Mouse (Mus musculus) regulatory T cell (primary cell): Measurements from ENCODE around the gene Ffar3.

Experiments
- in situ Hi-C: fragments of 300-600 bp; cut with MboI, MseI; formaldehyde crosslinking; loops from one replicate; pipeline ENCODE4 v1.15.1; 2025; ENCODE audit warnings: high pct_unique_total_duplicates

Ffar3 gene

DNA sequence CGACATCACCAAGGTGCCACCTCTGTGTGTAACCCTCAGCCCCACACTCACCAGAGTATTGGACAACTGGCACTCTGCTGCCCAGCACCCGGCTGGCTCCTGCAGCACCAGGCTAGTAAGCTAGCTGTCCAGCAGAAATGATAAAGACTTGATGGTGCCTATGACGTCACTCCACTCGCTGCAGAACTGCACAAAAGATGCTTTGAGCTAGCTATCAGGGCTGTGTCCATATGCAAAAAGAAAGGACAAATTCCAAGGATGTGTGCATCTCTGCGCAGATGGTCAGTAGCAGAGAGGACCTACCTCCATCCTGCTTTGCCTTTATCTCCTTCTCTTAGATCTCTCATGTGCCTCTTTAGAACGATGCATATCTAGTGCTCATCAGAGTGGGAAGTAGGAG is at the start of gene Ffar3:
Gene Ffar3 (minus strand): TSS at position 101 of the 400 bp plus-strand sequence.
- in situ Hi-C loops, result no loop called here

DNA sequence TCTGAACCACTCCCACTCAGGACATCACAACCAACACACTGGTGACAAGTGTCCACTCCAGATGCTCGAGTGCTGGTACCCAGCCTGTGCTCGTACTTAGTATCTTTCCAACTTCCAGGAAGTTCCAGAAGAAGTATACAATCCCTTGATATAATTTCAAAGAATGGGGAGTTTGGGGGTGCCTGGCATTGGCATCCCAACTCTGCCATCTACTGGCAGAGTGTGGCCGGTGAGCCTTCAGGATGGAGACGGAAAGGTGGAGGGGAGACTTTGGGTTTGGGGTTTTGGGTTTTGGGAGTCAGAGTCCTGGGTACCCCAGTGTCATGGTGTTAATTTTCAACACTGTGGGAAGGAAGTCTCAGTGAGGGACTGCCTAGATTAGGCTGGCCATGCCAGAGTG is 48.1 kb upstream of the Ffar3 start:
- in situ Hi-C loops, result no loop called here

DNA sequence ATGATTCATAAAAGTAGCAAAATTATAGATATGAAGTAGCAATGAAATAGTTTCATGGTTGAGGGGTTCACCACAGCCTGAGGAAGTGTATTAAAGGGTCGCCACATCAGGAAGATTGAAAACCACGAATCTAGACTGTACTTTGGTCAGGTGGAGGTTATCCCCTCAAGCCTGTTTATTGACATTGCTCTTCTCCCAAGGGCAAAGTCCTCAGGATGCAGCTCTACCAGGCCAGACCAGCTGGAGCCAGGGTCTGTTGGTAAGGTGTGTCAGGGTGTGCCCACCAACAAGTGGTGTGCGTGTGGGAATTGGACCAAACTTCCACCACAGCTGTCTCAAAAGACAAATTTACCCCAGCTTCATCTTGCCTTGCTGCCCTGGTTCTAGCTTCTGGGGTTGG is 39.2 kb upstream of the Ffar3 start:
- in situ Hi-C loops, result no loop called here

DNA sequence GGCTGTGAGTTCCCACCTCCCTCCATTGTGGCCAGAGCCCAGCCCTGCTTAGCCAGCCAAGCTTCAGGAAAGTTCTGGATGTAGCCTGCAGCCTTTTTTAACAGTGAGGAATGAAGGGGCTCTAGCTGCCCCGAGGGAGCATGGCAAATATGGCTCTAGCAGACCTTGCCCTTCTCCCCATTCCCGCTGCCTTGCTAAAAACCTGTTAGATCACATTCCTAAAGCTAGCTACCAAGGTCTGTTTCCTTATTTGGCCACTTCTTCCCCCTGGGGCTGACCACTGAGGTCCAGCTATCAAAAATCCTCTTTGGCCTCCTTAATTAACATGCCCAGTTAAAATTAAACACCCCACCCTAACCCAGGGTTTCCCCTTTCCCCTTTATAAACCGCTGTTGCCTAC is 36.5 kb upstream of the Ffar3 start:
- in situ Hi-C loops, result no loop called here

DNA sequence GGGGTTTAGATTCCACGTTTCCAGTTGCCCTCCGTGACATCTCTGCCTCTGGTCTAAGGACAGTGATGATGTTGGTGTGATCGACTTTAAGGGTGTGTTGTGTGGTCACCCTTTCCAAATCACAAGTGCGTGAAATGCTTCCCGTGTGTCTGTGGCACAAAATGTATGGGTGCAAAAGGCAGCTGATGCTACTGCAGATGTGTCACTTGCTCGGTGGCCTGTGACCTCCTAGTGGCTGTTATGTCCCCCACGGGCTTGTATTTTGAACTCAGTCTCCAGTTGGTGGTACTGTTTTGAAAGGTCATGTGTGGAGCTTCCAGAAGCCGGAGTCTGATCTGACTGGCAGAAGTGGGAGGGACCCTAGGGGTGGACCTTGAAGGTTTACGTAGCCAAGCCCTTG is 35.8 kb upstream of the Ffar3 start:
- in situ Hi-C loops, result no loop called here

DNA sequence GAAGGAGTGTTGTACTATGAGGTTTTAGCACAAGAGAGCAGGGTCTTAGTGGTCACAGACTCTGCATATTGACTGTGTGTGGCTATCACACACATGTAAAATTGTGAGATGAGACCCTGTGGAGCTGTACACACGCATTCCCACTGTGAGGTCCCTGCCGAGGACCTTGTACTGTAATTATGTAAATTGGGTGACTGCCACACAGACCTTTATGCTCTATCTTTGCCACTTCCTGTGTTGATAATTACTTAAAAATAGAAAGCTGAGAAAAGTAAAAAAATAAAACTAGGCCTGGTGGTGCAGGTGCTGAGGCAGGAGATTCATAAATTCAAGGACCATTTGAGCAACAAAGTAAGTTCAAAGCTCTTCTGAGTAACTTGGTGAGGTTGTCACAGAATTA is 34.7 kb upstream of the Ffar3 start:
- in situ Hi-C loops, result no loop called here

DNA sequence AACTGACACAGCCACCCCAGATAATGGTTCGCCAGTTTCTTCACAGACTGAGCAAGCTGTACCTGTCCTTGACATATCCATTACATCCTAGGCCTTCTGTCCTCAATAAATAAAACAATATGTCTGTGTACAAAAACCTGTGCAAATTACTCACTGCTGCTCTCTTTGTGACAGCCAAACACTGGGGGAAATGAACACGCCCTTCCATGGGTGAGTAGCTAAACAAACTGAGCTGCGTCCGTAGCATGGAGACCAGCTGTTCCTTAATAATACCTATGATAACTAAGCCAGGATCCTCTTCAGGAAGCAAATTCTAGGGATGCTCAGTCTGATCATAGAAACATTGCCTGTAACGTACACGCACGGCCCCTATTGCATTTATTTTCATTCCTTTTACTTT is 32.8 kb upstream of the Ffar3 start:
- in situ Hi-C loops, result no loop called here

DNA sequence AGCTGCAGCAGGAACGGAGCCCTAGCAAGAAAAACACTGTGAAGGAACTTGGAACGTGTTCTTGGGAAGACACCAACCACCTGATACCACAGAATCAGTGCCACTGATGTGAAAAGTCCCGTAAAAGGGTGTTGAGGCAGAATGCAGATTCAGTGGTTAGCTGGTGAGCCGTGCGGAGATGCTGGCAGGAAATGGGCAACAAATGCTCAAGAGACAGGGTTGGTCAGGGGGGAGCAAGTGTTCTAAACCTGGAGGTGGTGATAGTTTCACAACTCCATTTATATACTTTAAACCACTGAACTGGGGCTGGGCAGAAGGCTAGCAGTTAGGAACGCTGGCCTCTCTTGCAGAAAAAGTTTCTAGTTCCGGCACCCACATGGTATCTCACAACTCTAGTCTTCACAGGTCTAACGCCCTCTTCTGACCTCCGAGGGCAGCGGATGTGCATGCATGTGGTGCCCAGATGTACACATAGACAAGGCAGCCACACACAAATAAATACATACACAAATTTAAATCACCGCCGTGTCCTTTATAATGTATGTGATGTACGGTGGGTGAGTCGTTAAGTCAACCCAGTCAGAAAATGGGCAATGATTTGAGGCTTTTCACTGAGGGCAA is 31.7 kb upstream of the Ffar3 start:
- in situ Hi-C loops, result no loop called here

DNA sequence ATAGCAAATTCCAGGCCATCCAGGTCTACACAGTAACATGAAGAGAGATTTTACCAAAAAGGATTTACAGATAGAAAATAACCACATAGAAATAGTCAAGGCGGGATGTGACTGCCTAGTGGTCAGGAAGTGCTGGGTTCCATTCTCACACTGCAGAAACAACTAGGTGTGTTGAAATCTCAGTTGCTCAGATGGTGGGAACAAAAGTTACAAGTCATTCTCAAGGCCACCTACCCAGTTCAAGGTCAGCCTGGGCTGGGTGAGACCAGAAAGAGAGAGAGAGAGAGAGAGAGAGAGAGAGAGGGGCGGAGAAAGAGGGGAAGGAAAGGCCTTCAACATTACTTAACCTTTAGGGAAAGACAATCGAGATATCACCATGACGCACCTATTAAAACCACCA is 30.9 kb upstream of the Ffar3 start:
- in situ Hi-C loops, result no loop called here

DNA sequence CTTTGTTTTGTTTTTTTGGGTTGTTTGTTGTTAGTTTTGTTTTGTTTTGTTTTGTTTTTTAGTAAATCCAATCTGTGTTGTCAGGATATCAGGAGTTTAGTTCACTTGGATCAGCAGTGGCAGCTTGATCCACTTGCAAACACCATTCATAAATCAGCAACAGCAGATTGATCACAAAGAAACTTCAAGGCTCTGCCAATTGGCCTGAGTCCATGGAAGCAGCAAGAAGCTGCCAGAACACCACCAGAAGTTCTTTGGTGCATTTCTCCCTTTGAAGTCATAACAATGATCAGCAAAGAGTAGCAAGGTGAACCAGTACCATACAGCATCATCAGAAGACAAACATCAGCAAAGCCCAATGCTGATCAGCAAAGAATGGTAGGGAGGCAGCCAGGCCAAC is 28.1 kb upstream of the Ffar3 start:
- in situ Hi-C loops, result no loop called here

DNA sequence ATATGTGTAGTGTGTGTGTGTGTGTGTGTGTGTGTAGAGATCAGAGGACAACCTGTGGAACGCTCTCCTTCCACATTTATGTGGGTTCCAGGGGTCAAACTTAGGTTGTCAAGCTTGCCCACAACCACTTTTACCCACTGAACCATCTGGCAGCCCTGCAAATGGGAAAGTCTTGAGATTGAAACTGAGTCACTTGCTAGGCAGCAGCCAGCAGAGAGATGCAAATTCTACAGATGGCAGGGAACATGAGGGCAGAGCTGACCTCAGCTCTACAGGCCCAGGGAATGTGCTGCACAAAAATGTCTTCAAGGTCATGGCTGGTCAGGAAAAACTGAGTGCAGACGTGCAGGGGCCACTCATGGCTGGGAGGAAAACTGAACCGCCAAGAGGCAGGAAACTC is 25.4 kb upstream of the Ffar3 start:
- in situ Hi-C loops, result no loop called here

DNA sequence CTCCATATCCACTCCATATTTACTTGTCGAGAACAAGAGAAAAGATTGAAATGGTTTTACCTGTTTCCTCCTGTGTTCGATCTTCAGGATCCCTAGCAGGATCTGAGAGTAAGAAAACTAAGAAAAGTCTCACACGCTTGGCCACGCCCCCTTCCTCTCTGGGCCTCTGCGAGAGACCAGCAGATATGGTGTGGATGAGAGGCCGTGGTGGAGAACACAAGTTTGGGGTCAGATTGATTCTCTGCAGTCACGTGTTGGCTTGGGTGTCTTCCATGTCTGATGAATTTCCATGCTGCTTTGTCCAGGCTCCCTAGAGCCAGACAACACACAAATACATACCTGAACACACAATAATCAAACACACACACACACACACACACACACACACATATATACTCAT is 24.2 kb upstream of the Ffar3 start, which contains the start of gene Cd22:
Gene Cd22 (minus strand): TSS at position 167 of the 400 bp plus-strand sequence.
- in situ Hi-C loops, result no loop called here

DNA sequence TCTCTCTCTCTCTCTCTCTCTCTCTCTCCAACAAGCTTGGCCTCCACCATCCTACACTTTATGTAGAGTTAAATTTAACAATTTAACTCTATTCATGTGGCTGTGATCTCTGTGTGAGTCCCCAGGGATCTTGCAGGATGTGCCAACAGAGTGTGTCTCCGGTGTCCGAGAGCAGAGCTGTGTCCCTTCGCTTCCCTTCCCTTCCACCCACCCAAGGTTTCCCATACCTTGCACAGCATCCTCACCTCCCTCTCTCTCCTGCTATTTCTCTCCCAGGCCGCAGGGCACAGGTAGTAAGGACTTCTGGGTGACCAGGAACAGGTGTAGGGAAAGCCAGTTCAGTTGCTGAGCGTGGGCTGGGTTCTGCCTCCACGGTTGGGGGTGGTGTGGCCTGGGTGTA is 23.0 kb upstream of the Ffar3 start:
- in situ Hi-C loops, result no loop called here

DNA sequence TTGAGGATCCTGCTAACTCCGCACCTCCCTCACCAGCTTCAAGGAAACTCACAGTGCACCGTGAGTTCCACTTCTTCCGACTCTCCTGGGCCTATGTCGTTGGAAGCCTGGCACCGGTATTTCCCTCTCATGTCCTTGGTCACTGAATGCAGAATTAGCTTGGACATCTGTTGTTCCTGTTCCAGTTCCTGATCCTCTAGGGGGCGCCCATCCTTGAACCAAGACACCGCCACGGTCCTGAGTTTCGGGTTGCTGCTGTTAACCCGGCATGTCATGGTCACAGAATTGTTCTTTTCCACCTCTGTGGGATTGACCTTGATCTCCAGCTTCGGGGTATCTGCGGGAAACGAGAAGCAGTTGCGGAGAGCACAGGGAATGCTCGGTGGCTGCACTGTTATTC is 17.1 kb upstream of the Ffar3 start:
- in situ Hi-C loops, result no loop called here

DNA sequence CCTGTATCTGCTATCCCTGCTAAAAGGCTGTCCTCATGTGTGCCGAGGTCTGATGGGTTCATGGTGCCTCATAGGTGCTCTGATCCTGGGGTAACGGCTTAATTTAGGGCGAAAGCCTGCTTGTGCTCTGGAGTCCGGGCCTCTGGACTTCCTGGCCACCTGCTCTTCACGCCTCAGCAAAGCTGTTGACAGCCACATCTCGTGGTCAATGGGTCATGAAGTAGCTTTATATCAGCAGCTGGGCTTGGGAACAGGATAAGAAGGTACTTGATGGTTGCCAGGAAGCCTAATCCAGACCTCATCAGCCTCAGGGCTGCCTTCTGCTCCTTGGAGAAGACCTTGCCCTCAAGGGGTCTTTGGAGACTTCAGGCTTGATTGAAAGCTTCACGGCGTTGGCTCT is 7.4 kb upstream of the Ffar3 start:
- in situ Hi-C loops, result no loop called here

DNA sequence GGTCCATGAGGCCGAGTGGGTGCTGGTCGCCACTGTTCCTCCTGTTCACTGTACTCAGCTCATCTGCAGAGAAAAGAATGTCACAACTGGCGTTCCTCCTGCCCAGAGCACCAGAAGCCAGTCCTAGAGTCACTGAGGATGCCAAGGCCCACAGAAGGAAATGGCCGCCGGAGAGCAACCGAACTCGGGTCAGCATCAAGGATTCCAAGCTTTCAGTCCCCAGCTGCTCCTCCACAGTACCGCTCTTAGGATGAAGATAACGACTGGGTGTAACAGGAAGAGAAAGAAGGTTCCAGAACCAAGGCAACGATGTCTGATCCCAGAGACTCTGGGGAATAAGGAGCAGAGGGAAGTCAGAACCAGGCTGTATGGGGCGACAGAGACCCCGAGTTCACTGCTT is 5.5 kb upstream of the Ffar3 start, which contains the start of gene Ffar1:
Gene Ffar1 (minus strand): TSS at position 101 of the 400 bp plus-strand sequence.
- in situ Hi-C loops, result no loop called here

DNA sequence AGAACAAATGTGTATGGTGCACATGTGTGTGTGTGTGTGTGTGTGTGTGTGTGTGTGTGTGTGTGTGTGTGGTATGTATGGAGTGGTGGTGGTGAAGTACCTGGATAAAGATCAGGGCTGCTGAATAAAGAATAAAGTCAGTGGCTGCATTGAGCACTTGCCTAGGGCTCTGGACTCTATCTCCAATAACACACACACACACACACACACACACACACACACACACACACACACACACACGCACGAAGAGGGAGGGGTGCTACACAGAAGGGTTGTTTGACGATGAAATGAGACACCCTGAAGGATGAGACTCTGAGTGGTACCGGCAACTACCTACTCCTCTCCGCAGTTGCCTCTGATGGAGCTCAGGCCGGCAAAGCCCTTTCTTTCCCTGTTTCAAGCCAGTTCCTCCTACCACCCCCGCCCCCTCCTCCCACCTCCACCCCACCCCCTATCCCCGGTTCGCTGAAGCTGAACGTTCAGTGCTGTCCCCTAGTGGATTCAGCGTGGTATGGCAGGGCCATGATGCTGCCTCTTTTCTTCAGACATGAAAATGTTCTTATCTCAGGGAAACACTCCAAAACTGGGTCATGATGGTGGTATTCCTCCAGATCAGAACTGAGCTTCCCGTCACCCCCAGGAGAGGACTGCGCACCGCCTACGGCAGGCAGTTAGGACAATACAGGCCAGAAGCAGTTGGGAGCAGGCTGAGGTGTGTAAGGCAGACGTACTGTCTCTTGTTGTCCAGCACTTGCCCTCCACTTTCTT is 3.8 kb upstream of the Ffar3 start:
- in situ Hi-C loops, result no loop called here

DNA sequence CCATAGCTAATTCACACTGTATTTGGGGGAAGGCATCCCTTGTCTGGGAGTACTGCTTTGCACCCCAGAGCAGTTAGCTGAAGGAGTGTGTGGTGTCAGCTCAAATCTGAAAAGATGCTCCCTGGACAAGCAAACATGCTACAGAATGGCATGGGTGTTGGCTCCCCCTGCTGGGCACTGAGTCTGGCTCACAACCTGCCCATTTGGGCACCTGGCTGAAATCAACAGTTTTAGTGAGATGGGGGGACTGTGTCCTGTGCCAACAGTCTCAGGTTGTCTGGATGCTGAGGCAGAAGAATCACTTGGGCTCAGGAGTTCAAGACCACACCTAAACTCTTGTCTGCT is 3.3 kb upstream of the Ffar3 start:
- in situ Hi-C loops, result no loop called here

DNA sequence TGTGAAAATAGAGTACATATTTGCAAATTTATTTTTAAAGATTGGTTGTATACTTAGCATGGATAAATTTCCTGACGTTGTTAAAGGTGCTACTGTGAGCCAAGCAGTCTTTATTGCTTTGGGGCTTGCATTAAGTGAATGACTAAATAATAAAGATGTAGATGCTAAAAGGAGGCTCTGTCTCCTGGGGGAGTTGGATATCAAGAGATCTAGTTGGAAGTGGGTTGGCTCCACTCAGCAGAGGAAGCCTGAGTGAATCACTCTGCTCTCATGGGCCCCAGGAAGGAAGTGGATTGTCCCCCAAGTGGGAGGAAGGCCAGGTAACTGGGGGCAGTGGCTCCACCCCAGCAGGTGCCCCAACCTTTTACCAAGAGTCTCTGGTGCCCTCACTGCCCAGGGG is 1.8 kb upstream of the Ffar3 start:
- in situ Hi-C loops, result no loop called here

DNA sequence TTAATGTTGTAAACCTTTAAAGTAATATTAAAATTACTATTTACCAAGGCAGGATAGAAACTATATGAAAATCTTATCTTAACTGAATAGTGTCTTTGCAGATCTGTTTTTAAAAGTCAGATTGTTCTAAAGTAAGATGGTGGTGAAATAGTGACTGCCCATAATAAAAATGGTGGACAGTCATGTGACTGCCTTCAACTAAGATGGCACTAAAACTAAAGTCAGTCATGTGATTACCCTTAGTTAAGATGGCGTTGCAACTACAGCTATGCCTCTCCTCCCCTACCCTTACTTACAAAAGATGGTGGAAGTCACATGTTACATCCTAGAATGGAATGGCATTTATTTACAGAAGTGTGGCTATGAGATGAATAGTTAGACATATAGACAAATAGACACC is 4.6 kb downstream of the Ffar3 start:
- in situ Hi-C loops, result no loop called here

DNA sequence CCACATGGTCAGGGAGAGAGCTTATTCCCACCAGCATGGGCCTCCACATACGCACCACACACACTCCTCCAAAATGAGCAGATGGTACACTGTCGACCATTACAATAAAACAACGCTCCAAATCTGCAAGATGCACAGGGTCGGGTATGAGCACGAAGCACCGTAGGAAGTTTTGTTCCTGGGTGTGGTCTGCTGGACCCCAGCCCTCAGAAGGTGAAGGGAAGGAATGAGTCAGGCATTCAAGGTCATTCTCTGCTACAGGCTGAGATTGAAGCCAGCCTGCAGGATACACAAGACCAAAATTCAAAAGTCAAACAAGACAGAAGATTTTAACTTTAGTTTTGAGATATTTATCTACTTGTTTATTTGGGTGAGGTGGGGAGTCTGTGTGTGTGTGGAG is 8.0 kb downstream of the Ffar3 start:
- in situ Hi-C loops, result no loop called here

DNA sequence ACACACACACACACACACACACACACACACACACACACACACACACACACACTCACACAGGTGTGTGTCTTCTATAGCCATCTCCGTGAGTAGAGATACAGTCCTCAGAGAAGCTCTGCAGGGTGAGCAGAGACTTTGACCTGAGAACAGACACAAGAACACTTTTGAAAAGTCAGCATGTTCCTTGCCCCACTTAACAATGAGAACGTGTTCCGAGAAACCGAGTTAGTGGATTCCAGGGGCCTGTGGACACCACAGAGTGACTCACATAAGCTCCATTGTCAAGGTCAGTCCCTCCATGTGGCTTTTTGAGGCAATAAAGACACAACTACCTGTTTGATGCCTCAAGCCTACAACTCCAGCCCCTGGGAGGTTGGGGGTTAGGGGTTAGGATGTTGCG is 8.6 kb downstream of the Ffar3 start:
- in situ Hi-C loops, result no loop called here

DNA sequence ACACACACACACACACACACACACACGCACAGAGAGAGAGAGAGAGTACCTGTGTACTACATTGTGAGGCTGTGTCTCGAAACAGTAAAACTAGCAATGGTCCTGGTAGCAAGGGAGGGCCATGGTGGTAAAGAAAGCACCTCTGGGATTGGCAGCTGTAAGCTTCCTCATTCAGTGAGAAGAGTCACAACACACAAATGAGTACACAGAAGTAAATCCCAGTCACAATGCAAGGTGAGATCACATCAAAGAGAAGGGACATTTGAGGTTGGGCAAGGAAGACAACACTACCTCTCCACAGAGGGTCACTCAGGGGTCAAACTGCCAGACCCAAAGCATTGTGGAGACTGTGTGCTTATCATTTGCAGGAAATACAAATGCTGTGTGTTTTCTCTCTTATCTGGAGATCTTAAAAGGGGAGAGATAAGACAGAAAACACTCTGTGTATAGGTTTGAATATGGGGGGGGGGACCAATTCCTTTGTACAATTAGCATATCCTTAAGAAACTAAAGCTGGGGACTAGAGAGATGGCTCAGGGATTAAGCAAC is 9.4 kb downstream of the Ffar3 start:
- in situ Hi-C loops, result no loop called here
